Mouse (Mus musculus) liver, embryonic 15.5 days (tissue): ENCODE measurements around the gene Clec16a. TPM values are rescaled to one million over a fixed set of nuclear protein-coding genes. Genes with fewer than 3 reads are reported as not detected.

Experiments
- ATAC-seq: fragments of 200-750 bp; cut with Nextera tagmentation; 2 replicates; pipeline ENCODE4 v1.8.0; 2017; ENCODE audit warnings: moderate number of reproducible peaks, mild to moderate bottlenecking, moderate library complexity; ENCODE audit not compliant: insufficient read depth
- H3K27ac ChIP-seq: fragments of 300-500 bp; sonication (generic); replicated peaks from 2 replicates; pipeline ENCODE4 v1.5.1; 2015; ENCODE audit warnings: mild to moderate bottlenecking, inconsistent platforms
- H3K27me3 ChIP-seq: fragments of 300-500 bp; sonication (generic); 2 replicates; pipeline ENCODE4 v1.6.1; 2015; ENCODE audit warnings: mild to moderate bottlenecking, inconsistent platforms
- H3K36me3 ChIP-seq: fragments of 300-500 bp; sonication (generic); replicated peaks from 2 replicates; pipeline ENCODE4 v1.6.1; 2015; ENCODE audit warnings: moderate library complexity, mild to moderate bottlenecking, inconsistent platforms
- H3K4me1 ChIP-seq: fragments of 300-500 bp; sonication (generic); replicated peaks from 2 replicates; pipeline ENCODE4 v1.6.1; 2015; ENCODE audit warnings: inconsistent platforms
- H3K4me2 ChIP-seq: fragments of 300-500 bp; sonication (generic); 2 replicates; pipeline ENCODE4 v1.6.1; 2015; ENCODE audit warnings: moderate library complexity, mild to moderate bottlenecking, inconsistent platforms
- H3K4me3 ChIP-seq: fragments of 300-500 bp; sonication (generic); replicated peaks from 2 replicates; pipeline ENCODE4 v1.5.1; 2015; ENCODE audit warnings: mild to moderate bottlenecking, inconsistent platforms
- H3K9ac ChIP-seq: fragments of 300-500 bp; sonication (generic); 2 replicates; pipeline ENCODE4 v1.6.1; 2015; ENCODE audit warnings: moderate library complexity, mild to moderate bottlenecking, inconsistent platforms
- H3K9me3 ChIP-seq: fragments of 300-500 bp; sonication (generic); replicated peaks from 2 replicates; pipeline ENCODE4 v1.6.1; 2016; ENCODE audit warnings: inconsistent platforms
- WGBS: fragments of 180-500 bp; shearing (Covaris S2); methylation state at CpG from one replicate; pipeline ENCODE4 v1.1.7; 2015; ENCODE audit warnings: mixed read lengths; ENCODE audit not compliant: insufficient replicate concordance; 5-methylcytosine and 5-hydroxymethylcytosine counted together
- polyA plus RNA-seq: library from polyadenylated mRNA; unstranded; fragments of >200 nt; fragmentation: Nextera tagmentation; extraction: Ambion mirVana; gene quantifications from 2 replicates; pipeline ENCODE4 v1.2.1, GENCODE M21; 2015

Clec16a gene
- polyA plus RNA-seq, 1 experiment from 2014 or later, result 10.9 TPM

- Histone ChIP-seq H3K9me3 (no peaks in the 10 kb centered on the region), H3K4me3 (no peak overlapping the region), H3K9ac (no peak overlapping the region), H3K27ac (no peak overlapping the region), H3K4me2 (no peak overlapping the region), H3K27me3 (no peaks in the 10 kb centered on the region), H3K36me3 (no peaks in the 10 kb centered on the region), H3K4me1 (no peaks in the 10 kb centered on the region)
- 19% methylated on average over 2 of the region's 2 CpGs for WGBS
- ATAC-seq, result no peak
Observed at GRCm38 (mm10) chr16:10725156-10725555, 180.0 kb downstream of the Clec16a start.

- WGBS, result 65% methylated on average over 4 of the region's 4 CpGs
- Histone ChIP-seq H3K36me3 (no peaks in the 10 kb centered on the region), H3K4me3 (no peak overlapping the region)
Observed at GRCm38 (mm10) chr16:10727630-10728029, 182.5 kb downstream of the Clec16a start.

GRCm38 (mm10) chr16:10728886-10729285, 183.7 kb downstream of the Clec16a start:
- no peak overlapping the region for H3K4me3 ChIP-seq
- H3K36me3 ChIP-seq, result no peaks in the 10 kb centered on the region
- WGBS, result 61% methylated on average over 3 of the region's 3 CpGs
- H3K4me2 ChIP-seq, result no peak overlapping the region
- no peak for ATAC-seq
- peaks cover 29% of the 10 kb centered on the region for H3K4me1 ChIP-seq
- no peaks in the 10 kb centered on the region for H3K27me3 ChIP-seq
- H3K9me3 ChIP-seq, result no peaks in the 10 kb centered on the region
- no peak overlapping the region for H3K27ac ChIP-seq
- no peak overlapping the region for H3K9ac ChIP-seq

More at GRCm38 (mm10) chr16:10727630-10728029, 182.5 kb downstream of the Clec16a start:
- Histone ChIP-seq H3K9ac (no peak overlapping the region), H3K4me1 (peaks cover 21% of the 10 kb centered on the region), H3K9me3 (no peaks in the 10 kb centered on the region), H3K27me3 (no peaks in the 10 kb centered on the region), H3K4me2 (no peak overlapping the region), H3K27ac (no peak overlapping the region)
- no peak for ATAC-seq

GRCm38 (mm10) chr16:10730941-10731340, 185.8 kb downstream of the Clec16a start:
- H3K9me3 ChIP-seq, result no peaks in the 10 kb centered on the region
- H3K4me3 ChIP-seq, result no peak overlapping the region
- 45% methylated on average over 4 of the region's 4 CpGs for WGBS
- no peak overlapping the region for H3K9ac ChIP-seq
- H3K27me3 ChIP-seq, result no peaks in the 10 kb centered on the region
- no peak overlapping the region for H3K4me2 ChIP-seq
- no peaks in the 10 kb centered on the region for H3K36me3 ChIP-seq
- peaks cover 29% of the 10 kb centered on the region for H3K4me1 ChIP-seq
- H3K27ac ChIP-seq, result no peak overlapping the region
- ATAC-seq, result no peak

GRCm38 (mm10) chr16:10731785-10732184, 186.6 kb downstream of the Clec16a start:
- Histone ChIP-seq H3K4me3 (0 out of 2 replicates have a peak overlapping the region, but pooled peaks have one; percentile 35), H3K9ac (0 out of 2 replicates have a peak overlapping the region, but pooled peaks have one; percentile 7), H3K27ac (peak overlapping the region; percentile 68), H3K27me3 (no peaks in the 10 kb centered on the region), H3K36me3 (no peaks in the 10 kb centered on the region), H3K4me2 (peak overlapping the region; percentile 65), H3K9me3 (no peaks in the 10 kb centered on the region), H3K4me1 (peaks cover 29% of the 10 kb centered on the region)
- peak; percentile 90 for ATAC-seq
- 59% methylated on average over 4 of the region's 4 CpGs for WGBS

- 17% methylated on average over 5 of the region's 5 CpGs for WGBS
- peak; percentile 97 for ATAC-seq
- H3K9ac ChIP-seq, result peak overlapping the region; percentile 7; the same call in 1 of the 2 replicates
- peak overlapping the region; percentile 65 for H3K4me2 ChIP-seq
- no peaks in the 10 kb centered on the region for H3K27me3 ChIP-seq
- peaks cover 29% of the 10 kb centered on the region for H3K4me1 ChIP-seq
- no peaks in the 10 kb centered on the region for H3K9me3 ChIP-seq
- H3K4me3 ChIP-seq, result peak overlapping the region; percentile 35
- H3K27ac ChIP-seq, result peak overlapping the region; percentile 68
- no peaks in the 10 kb centered on the region for H3K36me3 ChIP-seq
Observed at GRCm38 (mm10) chr16:10732421-10732820, 187.3 kb downstream of the Clec16a start.

GRCm38 (mm10) chr16:10735781-10736180, 190.6 kb downstream of the Clec16a start:
- no peaks in the 10 kb centered on the region for H3K9me3 ChIP-seq
- 64% methylated on average over 2 of the region's 2 CpGs for WGBS
- no peak overlapping the region for H3K4me2 ChIP-seq
- H3K4me3 ChIP-seq, result no peak overlapping the region
- no peaks in the 10 kb centered on the region for H3K36me3 ChIP-seq
- peaks cover 27% of the 10 kb centered on the region for H3K4me1 ChIP-seq
- H3K27me3 ChIP-seq, result peaks cover 15% of the 10 kb centered on the region; the same call in 1 of the 2 replicates
- no peak overlapping the region for H3K27ac ChIP-seq
- no peak overlapping the region for H3K9ac ChIP-seq
- ATAC-seq, result no peak

GRCm38 (mm10) chr16:10736364-10736763, 191.2 kb downstream of the Clec16a start:
- Histone ChIP-seq H3K27ac (no peak overlapping the region), H3K36me3 (no peaks in the 10 kb centered on the region), H3K4me3 (no peak overlapping the region), H3K9ac (no peak overlapping the region), H3K27me3 (peaks cover 15% of the 10 kb centered on the region; the same call in 1 of the 2 replicates), H3K4me2 (no peak overlapping the region), H3K9me3 (no peaks in the 10 kb centered on the region), H3K4me1 (peaks cover 21% of the 10 kb centered on the region)
- WGBS, result 40% methylated on average over 10 of the region's 10 CpGs
- ATAC-seq, result no peak

GRCm38 (mm10) chr16:10737571-10737970, 192.4 kb downstream of the Clec16a start:
- Histone ChIP-seq H3K27me3 (peaks cover 15% of the 10 kb centered on the region; the same call in 1 of the 2 replicates), H3K27ac (no peak overlapping the region), H3K4me2 (no peak overlapping the region), H3K4me1 (peaks cover 9% of the 10 kb centered on the region), H3K9me3 (no peaks in the 10 kb centered on the region), H3K4me3 (no peak overlapping the region), H3K36me3 (no peaks in the 10 kb centered on the region), H3K9ac (no peak overlapping the region)
- WGBS, result 32% methylated on average over 2 of the region's 2 CpGs
- ATAC-seq, result no peak

GRCm38 (mm10) chr16:10738866-10739265, 193.7 kb downstream of the Clec16a start:
- H3K27ac ChIP-seq, result no peak overlapping the region
- 61% methylated on average over 3 of the region's 3 CpGs for WGBS

GRCm38 (mm10) chr16:10739854-10740398, 194.8 kb downstream of the Clec16a start:
- no peaks in the 10 kb centered on the region for H3K9me3 ChIP-seq
- no peak for ATAC-seq
- no peaks in the 10 kb centered on the region; the same call in 1 of the 2 replicates for H3K4me1 ChIP-seq
- H3K9ac ChIP-seq, result no peak overlapping the region
- H3K4me2 ChIP-seq, result no peak overlapping the region
- peaks cover 15% of the 10 kb centered on the region; the same call in 1 of the 2 replicates for H3K27me3 ChIP-seq
- H3K4me3 ChIP-seq, result no peak overlapping the region
- H3K27ac ChIP-seq, result no peak overlapping the region
- WGBS, result 66% methylated on average over 9 of the region's 9 CpGs
- H3K36me3 ChIP-seq, result no peaks in the 10 kb centered on the region

More at GRCm38 (mm10) chr16:10738866-10739265, 193.7 kb downstream of the Clec16a start:
- H3K4me1 ChIP-seq, result no peaks in the 10 kb centered on the region; the same call in 1 of the 2 replicates
- no peak overlapping the region for H3K9ac ChIP-seq
- no peak overlapping the region for H3K4me3 ChIP-seq
- H3K4me2 ChIP-seq, result no peak overlapping the region
- no peaks in the 10 kb centered on the region for H3K36me3 ChIP-seq
- no peak for ATAC-seq
- peaks cover 15% of the 10 kb centered on the region; the same call in 1 of the 2 replicates for H3K27me3 ChIP-seq
- no peaks in the 10 kb centered on the region for H3K9me3 ChIP-seq
